Mouse (Mus musculus): ENCODE measurements at regions not wholly inside any gene's neighbourhood (a gene's known extent, or its start where the extent isn't known, plus 50 kb on each side); places are given as distances from the start of the nearest gene placed in this dataset.
"Not testable (repeated sequence)": the region's sequence is repeated elsewhere in the genome, so short reads cannot be mapped to it uniquely, and the experiment has no call there.

GRCm38 (mm10) chr13:5605418-5605817 is 255.9 kb upstream of the Klf6 start:
- DNase-seq (ENCODE audit: low spot score in 2 of 2) = no peak

- DNase-seq (ENCODE audit: low spot score in 2 of 2) = no peak
These were observed 253.8 kb upstream of the Klf6 start for GRCm38 (mm10) chr13:5607462-5607861.

- DNase-seq (ENCODE audit: low spot score in 2 of 2) = no peak
These were observed 247.0 kb upstream of the Klf6 start for GRCm38 (mm10) chr13:5614186-5614737.

GRCm38 (mm10) chr13:5614833-5615232 is 246.4 kb upstream of the Klf6 start:
- DNase-seq (ENCODE audit: low spot score in 2 of 2) = no peak

GRCm38 (mm10) chr13:5615327-5615726 is 246.0 kb upstream of the Klf6 start:
- DNase-seq (ENCODE audit: low spot score in 2 of 2) = no peak

- no peak for DNase-seq (ENCODE audit: low spot score in 2 of 2)
These were observed 233.2 kb upstream of the Klf6 start for GRCm38 (mm10) chr13:5628124-5628523.

- DNase-seq (ENCODE audit: low spot score in 2 of 2) = no peak
These were observed 226.3 kb upstream of the Klf6 start for GRCm38 (mm10) chr13:5634960-5635359.

- no peak for DNase-seq (ENCODE audit: low spot score in 2 of 2)
These were observed 219.4 kb upstream of the Klf6 start for GRCm38 (mm10) chr13:5641743-5642510.

- DNase-seq (ENCODE audit: low spot score in 2 of 2) = no peak
These were observed 213.0 kb upstream of the Klf6 start for GRCm38 (mm10) chr13:5648276-5648675.

GRCm38 (mm10) chr13:5657556-5657955 is 203.7 kb upstream of the Klf6 start:
- DNase-seq (ENCODE audit: low spot score in 2 of 2) = no peak

GRCm38 (mm10) chr13:5666235-5667007 is 194.9 kb upstream of the Klf6 start:
- no peak for DNase-seq (ENCODE audit: low spot score in 2 of 2)

- DNase-seq (ENCODE audit: low spot score in 2 of 2) = no peak
These were observed 185.6 kb upstream of the Klf6 start for GRCm38 (mm10) chr13:5675668-5676067.

- no peak for DNase-seq (ENCODE audit: low spot score in 2 of 2)
These were observed 171.2 kb upstream of the Klf6 start for GRCm38 (mm10) chr13:5690124-5690523.

GRCm38 (mm10) chr13:5690680-5691079 is 170.6 kb upstream of the Klf6 start:
- DNase-seq (ENCODE audit: low spot score in 2 of 2) = not testable (repeated sequence)

- DNase-seq (ENCODE audit: low spot score in 2 of 2) = no peak
These were observed 166.7 kb upstream of the Klf6 start for GRCm38 (mm10) chr13:5694626-5695025.

GRCm38 (mm10) chr13:5695581-5695980 is 165.7 kb upstream of the Klf6 start:
- DNase-seq (ENCODE audit: low spot score in 2 of 2) = not testable (repeated sequence)

GRCm38 (mm10) chr13:5696377-5696776 is 164.9 kb upstream of the Klf6 start:
- DNase-seq (ENCODE audit: low spot score in 2 of 2) = no peak

GRCm38 (mm10) chr13:5697329-5697728 is 164.0 kb upstream of the Klf6 start:
- not testable (repeated sequence) for DNase-seq (ENCODE audit: low spot score in 2 of 2)

GRCm38 (mm10) chr13:5702071-5702470 is 159.2 kb upstream of the Klf6 start:
- no peak for DNase-seq (ENCODE audit: low spot score in 2 of 2)

- DNase-seq (ENCODE audit: low spot score in 2 of 2) = no peak
These were observed 156.3 kb upstream of the Klf6 start for GRCm38 (mm10) chr13:5704991-5705390.

- DNase-seq (ENCODE audit: low spot score in 2 of 2) = no peak
These were observed 149.6 kb upstream of the Klf6 start for GRCm38 (mm10) chr13:5711646-5712045.

GRCm38 (mm10) chr13:5713195-5713863 is 148.0 kb upstream of the Klf6 start:
- no peak for DNase-seq (ENCODE audit: low spot score in 2 of 2)

All from right cerebral cortex, postnatal 36 days (tissue).